Mouse (Mus musculus) CH12.LX (cell line): Measurements from ENCODE around the gene Necab3. TPM values are rescaled to one million over a fixed set of nuclear protein-coding genes. Genes with fewer than 3 reads are reported as not detected.

Source experiments
- DNase-seq: peaks from one replicate; pipeline ENCODE4 v3.0.0-alpha.2; 2013; ENCODE audit errors: extremely low read depth
- H3K27ac ChIP-seq: 2 replicates; pipeline ENCODE4 v1.5.1; 2012; ENCODE audit warnings: low read depth, mild to moderate bottlenecking, control low read depth, moderate library complexity; ENCODE audit not compliant: insufficient read depth
- H3K27me3 ChIP-seq: replicated peaks from 2 replicates; pipeline ENCODE3; 2012; ENCODE audit warnings: inconsistent platforms
- H3K36me3 ChIP-seq, 2 experiments: replicated peaks in 1 of 2; 2 replicates each; pipeline versions ENCODE3 to v1.6.1; 2012; ENCODE audit warnings: inconsistent platforms in 1 of 2, low read length in 1 of 2, mild to moderate bottlenecking in 1 of 2, mixed read lengths in 1 of 2, moderate library complexity in 1 of 2; ENCODE audit not compliant: control insufficient read depth in 1 of 2, insufficient read depth in 1 of 2
- H3K4me1 ChIP-seq, 2 experiments: 2 replicates each; pipeline ENCODE4 v1.6.1; 2012; ENCODE audit warnings: inconsistent platforms in 1 of 2, moderate library complexity in 1 of 2; ENCODE audit not compliant: insufficient read depth in 2 of 2, control insufficient read depth in 1 of 2
- H3K4me2 ChIP-seq: 2 replicates; pipeline ENCODE4 v1.6.1; 2012; ENCODE audit warnings: low read depth, mild to moderate bottlenecking, control low read depth; ENCODE audit not compliant: poor library complexity, insufficient read depth, severe bottlenecking
- H3K4me3 ChIP-seq, 3 experiments: fragments of 150-350 bp in 1 of 3; sonication (generic) in 1 of 3; replicated peaks in 1 of 3; 2 replicates each; pipeline versions ENCODE3 to v1.5.1; 2011 to 2012; ENCODE audit warnings: low read depth in 2 of 3, low read length in 2 of 3, mild to moderate bottlenecking in 2 of 3, moderate library complexity in 2 of 3, control low read depth in 1 of 3, improper control_type of control experiment in 1 of 3, inconsistent platforms in 1 of 3, mixed read lengths in 1 of 3; ENCODE audit not compliant: poor library complexity in 1 of 3
- H3K79me2 ChIP-seq: replicated peaks from 2 replicates; pipeline ENCODE4 v1.6.1; 2012; ENCODE audit warnings: mild to moderate bottlenecking, moderate library complexity; ENCODE audit not compliant: control insufficient read depth, poor library complexity, insufficient read depth, severe bottlenecking; ENCODE audit errors: extremely low read depth
- H3K9ac ChIP-seq: 2 replicates; pipeline ENCODE4 v1.6.1; 2012; ENCODE audit warnings: low read depth, mild to moderate bottlenecking, control low read depth, moderate library complexity; ENCODE audit not compliant: insufficient read depth
- H3K9me3 ChIP-seq: replicated peaks from 2 replicates; pipeline ENCODE3; 2012; ENCODE audit warnings: low read length, inconsistent platforms, mixed read lengths
- CHD2 ChIP-seq: IDR thresholded peaks from 2 replicates; pipeline ENCODE4 v1.6.1; 2011; ENCODE audit warnings: low read length, improper control_type of control experiment
- CTCF ChIP-seq, 2 experiments: IDR thresholded peaks in 1 of 2; conservative IDR thresholded peaks in 1 of 2; 2 replicates each; pipeline ENCODE4 v1.5.1; 2011 to 2012; ENCODE audit warnings: low read depth in 2 of 2, low read length in 2 of 2, improper control_type of control experiment in 1 of 2, inconsistent platforms in 1 of 2, mild to moderate bottlenecking in 1 of 2, moderate library complexity in 1 of 2
- E2F4 ChIP-seq: IDR thresholded peaks from 2 replicates; pipeline ENCODE4 v1.6.1; 2011; ENCODE audit warnings: low read depth, low read length, improper control_type of control experiment; ENCODE audit not compliant: insufficient replicate concordance
- ELF1 ChIP-seq: IDR thresholded peaks from 2 replicates; pipeline ENCODE4 v1.6.1; 2014; ENCODE audit warnings: low read depth, mild to moderate bottlenecking, inconsistent platforms, low read length, improper control_type of control experiment
- ETS1 ChIP-seq: conservative IDR thresholded peaks from 2 replicates; pipeline ENCODE4 v1.6.1; 2012; ENCODE audit warnings: low read depth, mild to moderate bottlenecking, inconsistent platforms, low read length, improper control_type of control experiment, moderate library complexity
- GABPA ChIP-seq: IDR thresholded peaks from 2 replicates; pipeline ENCODE4 v1.6.1; 2012; ENCODE audit warnings: low read depth, low read length, improper control_type of control experiment, inconsistent platforms; ENCODE audit not compliant: insufficient replicate concordance
- HCFC1 ChIP-seq: IDR thresholded peaks from 2 replicates; pipeline ENCODE4 v1.6.1; 2012; ENCODE audit warnings: low read depth, mild to moderate bottlenecking, inconsistent platforms, low read length, improper control_type of control experiment
- IRF4 ChIP-seq: IDR thresholded peaks from 2 replicates; pipeline ENCODE4 v1.6.1; 2014; ENCODE audit warnings: low read depth, mild to moderate bottlenecking, inconsistent platforms, low read length, improper control_type of control experiment
- JUN ChIP-seq: IDR thresholded peaks from 2 replicates; pipeline ENCODE4 v1.6.1; 2011; ENCODE audit warnings: low read depth, mild to moderate bottlenecking, low read length, improper control_type of control experiment, moderate library complexity; ENCODE audit not compliant: insufficient read depth
- JUND ChIP-seq: conservative IDR thresholded peaks from 2 replicates; pipeline ENCODE4 v1.6.1; 2011; ENCODE audit warnings: low read depth, low read length, improper control_type of control experiment
- KAT2A ChIP-seq: IDR thresholded peaks from 2 replicates; pipeline ENCODE4 v1.6.1; 2012; ENCODE audit warnings: low read length, improper control_type of control experiment, inconsistent platforms; ENCODE audit not compliant: insufficient replicate concordance
- MAFK ChIP-seq: IDR thresholded peaks from 2 replicates; pipeline ENCODE4 v1.6.1; 2011; ENCODE audit warnings: low read length, improper control_type of control experiment; ENCODE audit not compliant: insufficient replicate concordance
- MAX ChIP-seq: IDR thresholded peaks from 2 replicates; pipeline ENCODE4 v1.6.1; 2011; ENCODE audit warnings: low read length, improper control_type of control experiment
- MAZ ChIP-seq: IDR thresholded peaks from 2 replicates; pipeline ENCODE4 v1.6.1; 2012; ENCODE audit warnings: low read depth, mild to moderate bottlenecking, inconsistent platforms, low read length, improper control_type of control experiment, moderate library complexity
- MEF2A ChIP-seq: IDR thresholded peaks from 2 replicates; pipeline ENCODE4 v1.6.1; 2014; ENCODE audit warnings: low read depth, mild to moderate bottlenecking, inconsistent platforms, low read length, improper control_type of control experiment, borderline replicate concordance
- MXI1 ChIP-seq: IDR thresholded peaks from 2 replicates; pipeline ENCODE4 v1.6.1; 2011; ENCODE audit warnings: mild to moderate bottlenecking, low read depth, low read length, improper control_type of control experiment
- MYC ChIP-seq: IDR thresholded peaks from 2 replicates; pipeline ENCODE4 v1.6.1; 2011; ENCODE audit warnings: low read depth, mild to moderate bottlenecking, improper control_type of control experiment, low read length
- PAX5 ChIP-seq: IDR thresholded peaks from 2 replicates; pipeline ENCODE4 v1.6.1; 2012; ENCODE audit warnings: low read length, inconsistent platforms, mixed read lengths
- POLR2AphosphoS2 ChIP-seq: IDR thresholded peaks from 2 replicates; pipeline ENCODE4 v1.6.1; 2011; ENCODE audit warnings: low read depth, low read length, improper control_type of control experiment
- RAD21 ChIP-seq: IDR thresholded peaks from 2 replicates; pipeline ENCODE4 v1.6.1; 2011; ENCODE audit warnings: low read depth, mild to moderate bottlenecking, low read length, improper control_type of control experiment, moderate library complexity
- SIN3A ChIP-seq: IDR thresholded peaks from 2 replicates; pipeline ENCODE4 v1.6.1; 2012; ENCODE audit warnings: low read length, improper control_type of control experiment, inconsistent platforms
- SMC3 ChIP-seq: IDR thresholded peaks from 2 replicates; pipeline ENCODE4 v1.6.1; 2011; ENCODE audit warnings: low read depth, low read length, improper control_type of control experiment
- TBP ChIP-seq: conservative IDR thresholded peaks from 2 replicates; pipeline ENCODE4 v1.6.1; 2011; ENCODE audit warnings: low read depth, low read length, improper control_type of control experiment
- TCF12 ChIP-seq: IDR thresholded peaks from 2 replicates; pipeline ENCODE4 v1.6.1; 2014; ENCODE audit warnings: low read depth, mild to moderate bottlenecking, inconsistent platforms, low read length, improper control_type of control experiment
- USF1 ChIP-seq: IDR thresholded peaks from 2 replicates; pipeline ENCODE4 v1.6.1; 2014; ENCODE audit warnings: low read depth, mild to moderate bottlenecking, inconsistent platforms, low read length, improper control_type of control experiment
- ZC3H11A ChIP-seq: IDR thresholded peaks from 2 replicates; pipeline ENCODE4 v1.6.1; 2012; ENCODE audit warnings: low read depth, mild to moderate bottlenecking, inconsistent platforms, low read length, improper control_type of control experiment
- ZKSCAN1 ChIP-seq: IDR thresholded peaks from 2 replicates; pipeline ENCODE4 v1.6.1; 2012; ENCODE audit warnings: low read depth, inconsistent platforms, low read length, improper control_type of control experiment, borderline replicate concordance
- ZNF384 ChIP-seq: IDR thresholded peaks from 2 replicates; pipeline ENCODE4 v1.6.1; 2012; ENCODE audit warnings: low read depth, low read length, improper control_type of control experiment, inconsistent platforms
- dilution Hi-C: fragments of 300-500 bp; cut with MboI; formaldehyde crosslinking; loops from 2 replicates; pipeline ENCODE4 v1.14.3; 2020; ENCODE audit warnings: low sequenced_read_pairs; ENCODE audit not compliant: extremely low pct_unique_long_range_greater_than_20kb, extremely low pct_ligation_motif_present
- in situ Hi-C: fragments of 300-500 bp; cut with MboI; formaldehyde crosslinking; loops from 3 replicates; pipeline ENCODE4 v1.14.3; 2019; ENCODE audit warnings: low sequenced_read_pairs, low pct_ligation_motif_present, low pct_unique_long_range_greater_than_20kb, mixed read lengths
- polyA plus RNA-seq: library from polyadenylated mRNA; unstranded; fragments of >175 nt; gene quantifications from 2 replicates; pipeline ENCODE4 v1.2.1, GENCODE M21; 2012; ENCODE audit warnings: low read depth; ENCODE audit not compliant: insufficient read length
- total RNA-seq, 2 experiments: library from RNA; depleted of rRNA; stranded (reverse); fragments of 300-350 nt in 1 of 2; fragments of >200 nt in 1 of 2; gene quantifications; 2 replicates each; pipeline ENCODE4 v1.2.3; 2012 to 2014

Gene Necab3
- total and polyA plus RNA-seq, 3 experiments, result 0.87 to 2.8 (median 1.6) TPM

DNA sequence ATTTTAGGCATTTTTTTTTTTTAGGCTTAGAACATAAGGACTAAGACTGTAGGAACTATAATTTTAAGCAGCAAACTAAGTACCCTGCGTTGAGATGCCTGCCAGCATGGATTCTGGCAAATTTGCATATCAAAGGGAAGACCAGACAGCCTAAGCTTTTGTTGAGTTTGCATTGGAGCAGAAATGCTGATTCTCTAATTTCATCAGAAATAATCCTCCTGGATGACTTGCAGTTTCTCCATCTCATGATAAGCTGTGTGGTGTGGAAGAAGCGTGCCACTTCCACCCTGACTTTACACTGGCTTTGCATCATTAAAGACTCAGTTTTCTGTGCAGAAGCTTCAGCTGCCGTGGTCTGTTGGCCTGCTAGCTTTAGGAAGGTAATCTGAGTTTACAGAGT is 25.8 kb downstream of the Necab3 start:
- Histone ChIP-seq H3K79me2 (no peaks in the 10 kb centered on the region), H3K4me1 (no peaks in the 10 kb centered on the region), H3K9me3 (no peaks in the 10 kb centered on the region), H3K4me3 (no peak overlapping the region), H3K9ac (no peak overlapping the region), H3K27me3 (no peaks in the 10 kb centered on the region), H3K36me3 (peaks cover 39 to 82% of the 10 kb centered on the region in 2 experiments), H3K4me2 (no peak overlapping the region), H3K27ac (no peak overlapping the region)
- no peak for TF ChIP-seq E2F4
- no peak for TF ChIP-seq IRF4
- no peak for TF ChIP-seq ELF1
- TF ChIP-seq MYC, result no peak
- no peak for TF ChIP-seq TCF12
- no peak for TF ChIP-seq USF1
- TF ChIP-seq JUN, result no peak
- no peak for TF ChIP-seq MAFK
- TF ChIP-seq PAX5, result no peak
- no peak for TF ChIP-seq CHD2
- no peak for TF ChIP-seq KAT2A
- no peak for TF ChIP-seq JUND
- TF ChIP-seq SIN3A, result no peak
- no peak for TF ChIP-seq MEF2A
- no peak for TF ChIP-seq MAZ
- TF ChIP-seq CTCF (conservative IDR thresholded peaks at IDR 0.05 in 1 of 2, IDR thresholded peaks at IDR 0.05 in 1 of 2; ENCODE audit: low read depth in 2 of 2, low read length in 2 of 2), result no peak
- TF ChIP-seq POLR2AphosphoS2, result no peak
- no peak for TF ChIP-seq GABPA
- no peak for TF ChIP-seq SMC3
- no peak for TF ChIP-seq ZKSCAN1
- DNase-seq, result no peak
- in situ Hi-C loops, result no loop called here
- dilution Hi-C loops, result no loop called here

DNA sequence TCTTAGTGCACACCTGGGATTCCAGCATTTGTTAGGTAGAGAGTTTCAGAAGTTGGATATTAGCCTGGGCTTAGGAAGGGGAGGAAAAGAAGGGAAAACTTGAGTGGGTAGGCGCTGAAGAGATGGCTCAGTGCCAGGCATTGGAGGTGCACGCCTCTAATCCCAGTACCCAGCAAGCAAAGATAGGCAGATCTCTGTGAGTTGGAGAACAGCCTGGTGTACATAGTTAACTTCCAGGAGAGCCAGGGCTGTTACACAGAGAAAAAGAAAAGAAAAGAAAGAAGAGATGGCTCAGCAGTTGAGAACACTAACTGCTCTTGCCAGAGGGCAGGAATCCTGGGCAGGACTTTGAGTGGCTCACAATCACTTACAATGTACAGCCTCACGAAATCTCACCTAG is 32.2 kb downstream of the Necab3 start:
- Histone ChIP-seq H3K4me2 (no peak overlapping the region), H3K4me3 (no peak overlapping the region), H3K9me3 (no peaks in the 10 kb centered on the region), H3K79me2 (no peaks in the 10 kb centered on the region), H3K36me3 (peaks cover 36 to 77% of the 10 kb centered on the region in 2 experiments), H3K27me3 (no peaks in the 10 kb centered on the region), H3K4me1 (no peaks in the 10 kb centered on the region), H3K9ac (no peak overlapping the region), H3K27ac (no peak overlapping the region)
- no peak for DNase-seq
- in situ Hi-C loops (no loop called here), dilution Hi-C loops (no loop called here)
- TF ChIP-seq TBP (no peak), RAD21 (no peak), POLR2AphosphoS2 (no peak), JUND (no peak), MXI1 (no peak), HCFC1 (no peak), ETS1 (no peak), CHD2 (no peak), MYC (no peak), ZNF384 (no peak), ELF1 (no peak), MAFK (no peak), MAX (no peak), TCF12 (no peak), SIN3A (no peak), ZKSCAN1 (no peak), ZC3H11A (no peak), GABPA (no peak)
